In the genomic region with DNA sequence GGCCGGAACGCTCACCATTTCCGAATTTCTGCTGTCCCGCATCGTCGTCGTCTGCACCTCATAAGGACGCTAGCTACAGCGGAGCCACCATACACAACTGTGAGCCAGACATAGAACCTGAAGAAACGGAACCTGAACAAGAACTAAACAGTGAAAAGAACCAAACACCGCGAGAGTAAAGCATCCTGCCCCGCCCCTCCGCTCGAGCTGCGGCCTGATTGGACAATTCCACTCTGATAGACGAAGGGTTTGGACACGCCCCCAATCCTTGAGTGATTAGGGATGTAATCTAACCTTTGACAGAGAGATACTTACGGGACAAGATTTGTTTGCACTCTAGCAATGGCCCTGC, we compare ENCODE assay signal across 1 mouse cellular context.
A peak's percentile ranks its signal among the peaks of the same experiment; 100 is the strongest.
TF ChIP-seq lines count a peak whose summit lies in the region.

TSS of gene Zfp867 (minus strand) at position 149 of the 352 bp plus-strand sequence.

TF ChIP-seq in CH12.LX, 34 proteins besides CTCF, POLR2A, EP300 and RAD21 (continued from another document):
- TF ChIP-seq MEF2A (IDR thresholded peaks at IDR 0.05; ENCODE audit: borderline replicate concordance, low read depth, low read length) (no peak), JUND (conservative IDR thresholded peaks at IDR 0.05; ENCODE audit: low read depth, low read length) (no peak), USF1 (IDR thresholded peaks at IDR 0.05; ENCODE audit: low read depth, low read length) (no peak), PAX5 (IDR thresholded peaks at IDR 0.05; ENCODE audit: low read length) (no peak), SMC3 (IDR thresholded peaks at IDR 0.05; ENCODE audit: low read depth, low read length) (no peak), ZNF384 (IDR thresholded peaks at IDR 0.05; ENCODE audit: low read depth, low read length) (no peak), MAX (IDR thresholded peaks at IDR 0.05; ENCODE audit: low read length) (no peak), MYC (IDR thresholded peaks at IDR 0.05; ENCODE audit: low read depth, low read length) (no peak), E2F4 (IDR thresholded peaks at IDR 0.05; ENCODE audit: insufficient replicate concordance, low read depth, low read length) (no peak), CHD1 (IDR thresholded peaks at IDR 0.05; ENCODE audit: low read depth, low read length) (no peak), UBTF (IDR thresholded peaks at IDR 0.05; ENCODE audit: low read depth, low read length) (no peak), TCF12 (IDR thresholded peaks at IDR 0.05; ENCODE audit: low read depth, low read length) (peak; percentile 76), ZC3H11A (IDR thresholded peaks at IDR 0.05; ENCODE audit: low read depth, low read length) (no peak), KAT2A (IDR thresholded peaks at IDR 0.05; ENCODE audit: insufficient replicate concordance, low read length) (no peak), IRF4 (IDR thresholded peaks at IDR 0.05; ENCODE audit: low read depth, low read length) (no peak), RCOR1 (conservative IDR thresholded peaks at IDR 0.05; ENCODE audit: low read depth, low read length) (no peak), CHD2 (IDR thresholded peaks at IDR 0.05; ENCODE audit: low read length) (peak; percentile 98), ZKSCAN1 (IDR thresholded peaks at IDR 0.05; ENCODE audit: borderline replicate concordance, low read depth, low read length) (no peak), MAZ (IDR thresholded peaks at IDR 0.05; ENCODE audit: low read depth, low read length) (no peak), ZMIZ1 (IDR thresholded peaks at IDR 0.05; ENCODE audit: low read depth, low read length) (peak; percentile 78), JUN (IDR thresholded peaks at IDR 0.05; ENCODE audit: insufficient read depth, low read depth, low read length) (no peak)
TF ChIP-seq in CH12.LX: peak in this region for 10.
